Mouse (Mus musculus) brain, adult 2 months (tissue): ENCODE data around the gene Bbs2.
A peak's percentile ranks its signal among the peaks of the same experiment; 100 is the strongest.
"Not testable (repeated sequence)": the region's sequence is repeated elsewhere in the genome, so short reads cannot be mapped to it uniquely, and the experiment has no call there.

Experiments
- DNase-seq: peaks from one replicate; pipeline ENCODE4 v3.0.0; 2011; ENCODE audit warnings: low read depth, low spot score

Gene Bbs2

DNA sequence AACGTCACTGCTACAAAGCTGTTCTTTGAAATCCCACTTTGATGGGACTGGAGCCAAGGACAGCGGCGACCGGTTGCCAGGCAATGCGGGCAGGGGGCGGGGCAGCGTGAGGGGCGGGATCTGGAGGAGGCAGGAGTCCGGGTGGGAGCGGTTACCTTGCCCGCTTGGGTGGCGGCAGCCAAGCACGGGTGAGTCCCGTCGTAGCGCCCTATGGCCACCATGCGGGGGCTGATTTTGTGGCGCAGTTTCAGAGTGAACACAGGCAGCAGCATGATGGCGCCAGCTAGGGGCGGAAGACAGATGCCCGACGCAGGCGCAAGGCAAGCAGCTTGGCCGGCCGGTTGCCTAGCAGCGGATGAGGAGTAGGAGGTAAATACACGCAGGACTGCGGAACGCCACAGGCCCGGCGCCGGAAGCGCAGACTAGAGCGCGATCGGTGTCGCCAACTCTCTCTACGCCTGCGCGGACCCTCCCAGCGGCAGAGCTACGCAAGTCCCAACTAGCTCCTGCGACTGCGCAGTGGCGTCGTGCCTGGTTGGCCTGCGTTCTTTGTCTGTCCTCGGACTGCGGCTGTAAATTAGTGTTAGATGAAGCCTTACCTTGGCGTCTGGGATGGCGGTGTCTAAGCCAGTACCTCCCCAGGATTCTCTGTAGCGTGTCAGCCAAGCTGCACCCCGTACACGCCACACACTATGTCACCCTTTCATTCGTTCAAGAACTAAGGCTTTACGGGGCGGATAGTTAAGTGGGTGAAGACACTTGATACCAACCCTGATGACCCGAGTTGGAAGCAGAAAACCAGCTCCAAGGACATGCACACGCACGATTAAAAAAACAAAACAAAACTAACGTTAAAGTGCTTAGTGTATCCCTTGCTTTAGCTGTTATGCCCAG is at the start of gene Bbs2:
Bbs2 (minus strand) TSS at position 848 of the 894 bp plus-strand sequence.
- DNase-seq, result peak; percentile 100

DNA sequence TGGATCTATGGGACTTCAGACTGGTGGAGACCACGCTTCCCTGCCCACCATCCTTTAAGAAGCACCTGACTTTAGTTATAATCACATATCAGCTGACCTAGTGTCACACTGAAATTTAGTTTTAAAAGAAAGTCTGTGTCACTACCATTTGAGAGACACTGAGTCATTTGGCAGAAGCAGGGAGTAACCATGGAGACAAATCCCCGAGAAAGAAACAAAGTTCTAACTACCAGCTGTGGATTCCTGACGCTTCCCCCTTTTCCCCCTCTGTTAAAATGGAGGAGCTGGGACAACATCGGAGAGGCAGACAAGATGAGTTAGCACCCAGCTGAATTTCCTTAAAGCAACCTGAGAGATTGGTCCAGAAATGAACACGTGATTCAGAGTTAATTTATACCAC is 49.5 kb upstream of the Bbs2 start:
- peak; percentile 80 for DNase-seq

DNA sequence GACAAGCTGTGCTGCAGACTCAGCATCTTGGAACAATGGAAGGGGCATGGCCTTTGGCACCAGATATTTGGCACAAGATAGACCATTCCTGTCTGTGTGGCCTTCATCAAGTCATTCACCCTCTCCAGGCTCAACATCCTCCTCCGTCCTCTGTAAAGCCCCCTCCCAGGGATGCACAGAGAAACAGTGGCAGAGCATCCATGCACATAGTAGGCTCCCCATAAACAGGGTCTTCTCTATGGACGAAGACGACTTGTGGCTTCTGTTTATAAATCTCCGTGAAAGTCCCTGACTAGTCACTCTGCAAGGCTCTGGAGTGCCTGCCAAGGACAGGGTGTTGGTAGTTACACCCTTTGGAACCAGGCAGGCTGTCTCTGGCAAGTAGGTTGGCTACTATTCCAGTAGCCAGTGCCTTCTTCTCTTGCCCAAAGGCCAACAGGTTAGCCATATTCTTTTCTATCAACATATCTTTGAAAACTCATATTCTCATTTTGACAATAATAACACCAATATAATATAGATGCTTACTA is 41.6 kb upstream of the Bbs2 start:
- DNase-seq, result no peak

DNA sequence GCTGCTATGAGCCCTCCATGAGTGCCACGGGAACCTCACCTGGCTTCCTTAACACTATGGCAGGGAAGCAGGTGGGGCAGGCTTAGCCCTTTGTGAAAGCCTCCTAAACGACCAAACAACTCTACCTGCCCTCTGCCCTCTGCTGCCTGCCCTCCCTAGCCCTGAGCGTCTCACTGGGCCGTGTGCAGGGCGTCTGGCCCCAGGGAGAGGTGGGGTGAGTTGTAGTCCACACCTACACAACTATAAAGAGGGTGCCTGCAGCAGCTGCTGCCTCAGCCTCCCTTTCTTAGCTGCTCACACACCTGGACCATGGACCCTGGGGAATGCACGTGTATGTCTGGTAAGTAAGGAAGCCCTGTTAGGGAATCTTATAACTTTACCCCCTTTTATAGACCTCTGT is 38.2 kb upstream of the Bbs2 start, which contains the start of gene Mt4:
Mt4 (plus strand) TSS at position 265 of the 400 bp plus-strand sequence.
- DNase-seq, result no peak

DNA sequence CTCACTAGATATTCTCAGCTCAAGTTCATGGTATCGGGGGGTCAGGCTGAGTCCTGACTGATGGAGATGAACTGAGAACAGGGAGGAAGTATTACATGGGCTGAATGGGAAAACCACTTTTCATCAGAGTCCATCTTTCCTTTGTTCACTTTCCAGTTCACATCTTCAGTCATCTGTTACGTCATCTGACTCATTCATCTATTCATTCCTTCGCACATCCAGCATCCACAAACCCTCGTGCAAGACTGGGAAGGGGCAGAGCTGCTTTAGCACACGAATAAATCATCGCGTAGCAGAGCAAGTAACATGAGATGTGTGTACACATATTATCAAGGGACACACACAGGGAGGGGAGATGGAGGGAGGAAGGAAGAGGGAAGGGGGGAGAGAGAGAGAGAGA is 37.5 kb upstream of the Bbs2 start:
- DNase-seq, result no peak

DNA sequence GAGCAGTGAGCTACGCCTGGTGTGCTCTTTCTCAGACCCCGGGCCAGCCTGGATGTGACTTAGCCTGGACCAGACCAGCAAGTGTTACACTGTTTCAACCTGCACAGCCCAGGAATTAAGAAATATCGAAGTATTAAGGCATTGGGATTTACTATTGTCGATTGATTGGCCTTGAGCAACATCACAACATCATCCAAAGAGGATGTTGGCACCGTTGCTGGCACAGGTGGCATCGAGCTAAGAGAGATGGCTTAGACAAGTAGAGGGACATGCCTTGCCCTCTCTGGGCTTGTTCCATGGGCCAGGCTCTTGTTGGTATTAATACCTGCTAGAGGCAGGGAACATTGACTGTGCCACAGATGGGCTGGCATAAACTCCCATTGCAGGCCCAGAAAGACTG is 36.8 kb upstream of the Bbs2 start:
- no peak for DNase-seq

DNA sequence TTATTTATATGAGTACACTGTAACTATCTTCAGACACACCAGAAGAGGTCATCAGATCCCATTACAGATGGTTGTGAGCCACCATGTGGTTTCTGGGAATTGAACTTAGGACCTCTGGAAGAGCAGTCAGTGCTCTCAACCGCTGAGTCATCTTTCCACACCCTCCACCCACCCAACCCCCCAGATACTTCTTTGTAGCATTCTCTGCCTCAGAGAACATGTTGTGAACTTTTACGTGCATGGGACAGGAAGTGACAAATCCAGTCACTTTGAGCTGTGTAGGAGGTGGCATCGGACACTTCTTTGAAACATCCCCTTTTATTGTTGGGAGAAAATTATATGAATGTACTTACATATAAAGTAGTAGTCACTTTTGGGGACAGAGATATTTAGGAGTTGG is 35.9 kb upstream of the Bbs2 start:
- not testable (repeated sequence) for DNase-seq

DNA sequence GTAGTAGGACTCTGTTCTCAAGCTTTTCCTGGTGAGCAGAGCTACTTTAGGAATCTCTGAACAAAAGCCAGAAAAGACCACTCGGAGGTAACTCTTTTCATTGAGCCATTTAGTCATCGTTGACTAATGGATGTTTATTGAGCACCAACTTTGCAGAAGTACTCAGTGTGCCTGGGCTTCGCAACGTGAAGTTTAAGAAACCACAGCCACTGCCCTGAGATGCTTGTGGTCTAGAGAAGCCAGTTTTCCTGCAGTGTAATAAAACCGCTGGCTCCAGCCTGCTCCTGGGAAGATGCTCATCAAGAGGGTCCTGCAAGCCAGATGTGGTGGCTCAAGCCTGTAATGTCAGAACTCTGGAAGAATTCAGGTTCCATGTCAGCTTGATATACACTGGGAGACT is 33.4 kb upstream of the Bbs2 start:
- no peak for DNase-seq

DNA sequence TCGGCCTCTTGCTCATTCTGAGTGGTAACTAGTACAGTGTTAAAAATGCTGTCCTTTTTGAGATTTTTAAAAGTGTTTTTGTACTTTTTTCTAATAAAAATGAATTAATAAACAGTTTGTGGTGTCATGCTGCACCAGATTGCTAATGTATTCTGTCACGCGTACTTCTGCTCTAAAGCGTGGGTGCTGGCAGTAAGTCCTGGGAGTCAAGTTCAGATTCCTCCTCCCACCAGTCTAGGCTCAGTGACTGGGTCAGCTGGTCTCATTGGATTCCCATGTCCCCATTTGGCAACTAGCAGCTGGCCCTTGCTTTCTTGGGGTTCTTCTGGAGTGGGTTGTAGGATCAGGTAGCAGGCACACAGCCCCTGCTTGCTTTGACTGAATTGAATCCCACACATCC is 31.4 kb upstream of the Bbs2 start:
- DNase-seq, result no peak

DNA sequence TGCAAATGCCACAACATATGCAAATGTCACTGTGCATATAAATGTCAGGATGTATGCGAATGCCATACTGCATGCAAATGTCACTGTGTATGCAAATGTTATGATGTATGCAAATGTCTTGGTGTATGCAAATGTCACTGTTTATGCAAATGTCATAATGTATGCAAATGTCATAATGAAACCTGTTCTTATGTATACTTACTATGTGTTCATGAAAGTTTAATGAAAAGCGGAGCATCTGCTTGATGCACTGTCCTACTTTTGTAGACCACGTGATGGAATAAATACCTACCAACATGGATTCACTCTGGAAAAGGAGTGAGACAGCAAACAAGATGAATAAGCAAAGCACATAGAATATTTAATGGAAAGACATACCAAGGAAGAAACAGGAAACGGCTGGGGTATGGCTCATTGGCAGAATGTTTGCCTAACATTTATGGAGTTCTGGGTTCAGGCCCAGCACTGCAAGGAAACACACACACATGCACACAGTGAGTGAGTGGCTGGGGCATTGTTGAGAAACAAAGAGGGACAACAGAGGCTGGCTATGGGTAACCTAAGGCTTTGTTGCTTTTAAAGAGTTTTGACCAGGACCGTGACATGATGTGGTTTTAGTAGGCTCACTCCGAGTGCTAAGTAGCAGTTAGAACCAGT is 30.5 kb upstream of the Bbs2 start:
- peak; percentile 35 for DNase-seq

DNA sequence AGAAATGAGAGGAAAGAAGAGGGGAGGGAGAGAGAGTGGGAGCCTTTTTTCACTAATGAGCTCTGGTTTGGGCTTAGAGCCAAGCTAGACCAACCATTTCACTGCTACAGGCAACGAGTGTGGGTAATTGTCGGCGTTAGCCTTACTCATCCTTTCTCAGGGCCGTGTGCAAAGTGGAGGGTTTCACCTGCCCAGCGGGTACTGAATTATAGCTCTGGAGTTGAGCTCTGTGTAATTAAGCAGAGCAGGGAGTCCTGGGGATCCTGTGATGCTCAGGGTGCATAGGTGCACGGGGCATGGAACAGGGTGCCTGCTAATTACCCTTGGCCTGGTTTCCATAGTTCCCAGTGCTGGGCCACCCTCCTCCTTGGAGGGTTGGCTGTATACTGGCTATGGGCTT is 29.0 kb upstream of the Bbs2 start:
- peak; percentile 46 for DNase-seq

DNA sequence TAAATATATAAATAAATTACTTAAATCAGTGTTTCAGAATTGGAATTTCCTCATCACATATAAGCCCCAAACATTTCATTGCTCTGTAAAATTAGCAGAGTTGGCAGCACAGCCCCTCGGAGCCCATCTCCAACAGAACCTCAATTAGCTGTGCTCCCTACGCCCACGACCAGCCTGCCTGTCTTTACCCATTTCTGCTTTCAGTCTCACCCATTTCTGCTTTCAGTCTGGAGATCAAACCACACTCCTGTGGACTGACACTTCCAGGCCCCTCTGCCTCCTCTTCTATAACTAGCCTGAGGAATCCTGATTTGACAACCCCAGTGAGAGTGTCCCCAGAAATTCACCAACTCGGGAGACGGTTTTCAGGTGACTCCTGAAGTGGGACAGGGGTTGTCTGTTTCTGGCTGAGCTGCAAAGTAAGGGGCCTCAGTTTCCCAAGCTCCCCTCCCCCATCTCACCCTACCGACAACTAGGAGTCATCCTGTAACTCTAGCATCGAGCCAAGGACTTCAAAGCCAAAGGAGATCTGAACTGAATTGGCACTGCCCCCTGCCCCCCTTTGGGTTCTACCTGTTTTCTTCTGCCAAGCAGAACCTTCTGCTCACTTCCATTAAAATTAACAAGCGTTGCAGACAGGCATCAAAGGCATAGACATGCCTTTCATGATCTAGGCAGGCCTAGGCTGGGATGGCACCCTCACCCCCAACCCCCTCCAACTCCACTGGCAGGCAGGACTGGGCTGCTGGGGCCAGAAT is 24.2 kb upstream of the Bbs2 start:
- DNase-seq, result peak; percentile 57

DNA sequence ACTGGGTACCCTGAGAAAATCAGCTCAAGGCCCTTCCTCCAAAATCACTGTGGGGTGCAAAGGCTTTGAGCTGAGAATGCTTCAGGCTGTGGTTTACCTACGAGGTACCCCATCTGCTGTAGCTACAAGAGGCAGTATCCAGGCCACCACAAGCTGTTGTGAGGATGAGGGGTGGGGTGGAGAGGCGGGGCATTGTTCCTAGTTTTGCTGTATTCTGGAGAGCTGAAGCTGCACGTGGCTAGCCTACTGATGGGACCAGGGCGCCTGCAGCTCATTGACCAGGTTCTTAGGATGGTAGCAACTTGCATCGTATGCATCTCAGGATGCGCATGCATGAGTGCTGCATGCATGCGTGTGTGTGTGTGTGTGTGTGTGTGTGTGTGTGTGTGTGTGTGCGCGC is 22.9 kb upstream of the Bbs2 start:
- DNase-seq, result peak; percentile 22

DNA sequence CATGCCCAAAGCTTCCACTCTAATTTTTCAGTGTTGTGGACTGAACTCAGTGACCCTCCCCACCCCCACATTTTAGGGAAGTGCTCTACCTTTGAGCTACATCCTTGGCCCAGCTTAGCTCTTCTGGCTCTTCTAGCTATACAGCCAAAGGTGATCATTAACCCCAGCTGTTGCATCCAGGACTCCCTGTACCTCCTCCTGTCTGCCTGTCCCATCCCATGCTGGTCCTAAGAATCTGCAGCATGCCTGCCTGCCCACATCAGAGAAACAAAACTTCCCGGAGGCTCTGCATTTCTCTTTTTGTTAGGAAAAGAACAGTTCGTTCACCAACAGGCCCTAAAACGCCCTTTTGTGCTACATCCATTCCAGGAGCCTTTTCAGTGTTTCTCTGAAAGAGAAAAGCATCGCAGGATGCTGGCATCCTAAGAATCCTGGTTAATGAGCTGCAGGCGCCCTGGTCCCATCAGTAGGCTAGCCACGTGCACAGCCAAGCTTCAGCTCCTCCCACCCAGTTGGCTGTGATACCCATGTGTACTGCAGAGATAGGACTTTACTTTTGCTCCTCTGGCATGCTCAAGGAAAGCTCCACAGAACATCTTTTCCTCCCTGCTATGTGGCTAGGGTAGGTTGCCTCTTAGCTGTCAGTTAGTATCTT is 20.2 kb upstream of the Bbs2 start:
- peak; percentile 77 for DNase-seq

DNA sequence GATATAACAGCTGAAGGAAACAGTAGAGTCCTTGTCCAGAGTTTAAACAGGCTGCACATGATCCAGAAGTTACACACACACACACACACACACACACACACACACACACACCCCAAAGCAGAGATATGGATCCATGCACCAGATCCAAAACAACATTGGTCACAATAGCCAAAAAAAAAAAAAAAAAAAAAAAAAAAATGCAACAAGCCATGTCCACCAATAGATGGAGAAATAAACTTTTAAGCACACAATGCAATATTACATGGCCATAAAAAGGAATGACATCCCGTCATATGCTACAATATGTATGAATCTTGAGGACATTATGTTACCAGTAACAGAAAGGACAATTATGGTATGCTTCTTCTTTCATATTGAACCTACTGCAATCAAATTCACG is 15.2 kb upstream of the Bbs2 start:
- DNase-seq, result no peak

DNA sequence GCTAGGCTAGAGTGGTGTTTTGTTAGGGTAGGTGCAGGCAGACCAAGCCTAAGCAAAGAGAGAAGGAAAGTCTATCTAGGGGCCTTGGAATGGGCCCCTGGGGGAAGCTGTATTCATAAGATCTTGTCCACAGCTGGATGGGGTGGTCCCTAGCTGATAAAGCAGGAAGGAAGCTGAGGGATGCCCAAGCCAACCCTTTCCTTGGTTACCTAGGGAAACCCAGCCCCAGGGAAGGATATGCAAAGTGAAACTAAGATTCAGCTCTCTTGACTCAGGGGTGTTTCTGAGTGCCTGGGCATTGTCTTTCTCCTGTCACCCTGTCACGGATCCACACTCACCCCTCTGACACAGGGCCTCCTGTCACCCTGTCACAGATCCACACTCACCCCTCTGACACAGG is 14.7 kb upstream of the Bbs2 start:
- DNase-seq, result no peak

DNA sequence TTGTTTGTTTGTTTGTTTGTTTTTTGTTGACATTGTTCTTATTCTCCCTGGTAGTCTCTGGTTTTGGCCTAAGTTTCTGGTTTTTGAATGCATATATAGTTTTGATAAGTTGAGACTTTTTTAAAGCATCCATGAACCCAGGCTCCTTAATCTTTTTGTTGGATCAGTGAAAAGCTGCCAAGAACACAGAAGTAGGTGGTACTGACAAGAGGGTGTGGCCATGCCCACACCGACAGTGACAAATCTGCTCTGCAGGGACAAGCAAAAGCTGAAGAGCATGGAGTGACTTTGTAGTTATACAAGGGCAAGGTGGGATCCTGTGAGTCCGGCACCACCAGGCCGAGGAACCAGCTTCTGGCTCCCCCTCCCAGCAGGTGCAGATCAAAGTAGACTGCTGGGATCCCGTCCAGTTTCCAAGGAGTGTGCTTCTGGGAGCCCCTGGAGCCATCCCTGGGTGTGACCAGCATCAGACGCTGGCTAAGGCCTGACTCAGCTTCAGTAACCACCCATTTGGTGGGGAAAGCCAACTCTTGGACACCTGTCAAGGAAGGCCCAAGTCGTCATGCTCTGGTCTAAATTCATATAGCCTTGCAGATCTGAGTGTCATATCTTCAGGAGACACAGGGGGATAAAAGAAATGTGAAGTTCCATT is 11.9 kb upstream of the Bbs2 start:
- DNase-seq, result peak; percentile 40

DNA sequence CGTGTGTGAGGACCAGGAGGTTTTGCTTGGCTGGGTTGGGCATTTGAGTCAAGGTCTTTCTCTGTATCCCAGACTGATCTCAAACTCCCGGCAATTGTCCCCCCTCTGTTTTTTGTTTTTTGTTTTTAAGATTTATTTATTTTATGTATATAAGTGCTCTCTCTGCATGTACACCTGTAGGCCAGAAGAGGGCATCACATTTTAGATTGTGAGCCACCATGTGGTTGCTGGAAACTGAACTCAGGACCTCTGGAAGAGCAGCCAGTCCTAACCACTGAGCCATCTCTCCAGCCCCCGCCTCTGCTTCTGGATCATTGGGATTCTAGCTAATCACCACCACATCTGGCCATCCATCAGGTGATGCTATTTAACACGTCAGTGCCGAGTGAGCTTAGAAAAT is 11.1 kb upstream of the Bbs2 start:
- no peak for DNase-seq

DNA sequence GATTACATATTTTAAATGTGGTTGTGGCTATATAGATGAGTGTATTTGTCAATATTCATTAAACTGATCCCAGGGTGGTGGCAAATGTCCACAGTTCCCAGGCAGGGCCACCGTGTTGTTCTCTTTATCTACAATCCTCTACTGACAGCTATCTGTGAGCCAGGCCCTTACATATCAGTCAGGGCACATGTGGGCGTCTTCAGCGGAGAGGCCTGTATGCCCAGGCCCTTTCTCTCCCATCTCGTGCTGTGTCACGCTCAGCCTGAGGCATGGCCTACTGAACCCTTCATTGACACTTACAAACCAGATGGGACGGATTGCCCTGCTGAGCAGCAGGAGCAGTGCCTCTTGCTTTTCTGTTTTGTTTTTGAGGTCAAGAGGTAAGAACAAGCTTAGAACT is 10.7 kb upstream of the Bbs2 start:
- no peak for DNase-seq

DNA sequence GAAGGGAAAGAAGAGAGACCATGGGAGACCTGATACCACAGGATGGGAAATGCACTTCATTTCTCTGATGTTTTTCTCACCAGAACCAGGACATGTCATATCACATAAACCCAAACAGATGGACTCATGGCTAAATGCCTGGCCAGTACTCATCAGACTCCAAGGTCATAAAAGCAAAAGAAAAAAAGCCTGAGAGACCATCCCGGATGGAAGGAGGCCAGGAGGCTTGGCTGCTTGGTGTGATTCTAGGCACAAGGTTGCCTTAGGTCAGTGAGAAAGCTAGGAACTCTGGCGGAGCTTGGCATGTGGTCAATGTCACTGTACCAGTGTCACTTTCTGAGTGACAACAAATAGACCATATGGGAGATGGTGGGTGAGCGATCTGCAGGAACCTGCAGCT is 9.1 kb upstream of the Bbs2 start:
- DNase-seq, result peak; percentile 27

DNA sequence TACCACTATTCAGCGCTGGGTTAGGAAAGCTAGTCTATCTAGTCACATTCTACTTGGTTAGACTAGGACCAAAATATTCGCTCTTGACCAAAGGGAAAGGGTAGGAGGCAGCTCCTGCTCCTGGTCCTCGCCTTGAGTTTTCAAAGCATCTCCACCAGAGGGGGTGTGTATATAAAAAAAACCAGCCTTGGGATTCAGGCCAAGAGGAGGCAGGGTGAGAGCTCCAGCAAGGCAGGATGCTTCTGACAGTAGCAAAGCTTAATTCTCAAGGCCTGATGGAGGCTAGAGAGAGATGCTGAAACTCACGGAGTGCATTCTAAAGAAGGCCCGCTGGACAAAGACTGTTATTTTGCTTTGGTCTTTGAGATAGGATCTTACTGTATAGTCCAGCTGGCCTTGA is 5.4 kb upstream of the Bbs2 start:
- peak; percentile 77 for DNase-seq
